Mouse (Mus musculus): ENCODE data around the gene Nectin1. TPM values are rescaled to one million over a fixed set of nuclear protein-coding genes. Genes with fewer than 3 reads are reported as not detected.
A peak's percentile ranks its signal among the peaks of the same experiment; 100 is the strongest.

Gene Nectin1
- polyA plus RNA-seq, 1 experiment from 2014 or later = 1.6 TPM

DNA sequence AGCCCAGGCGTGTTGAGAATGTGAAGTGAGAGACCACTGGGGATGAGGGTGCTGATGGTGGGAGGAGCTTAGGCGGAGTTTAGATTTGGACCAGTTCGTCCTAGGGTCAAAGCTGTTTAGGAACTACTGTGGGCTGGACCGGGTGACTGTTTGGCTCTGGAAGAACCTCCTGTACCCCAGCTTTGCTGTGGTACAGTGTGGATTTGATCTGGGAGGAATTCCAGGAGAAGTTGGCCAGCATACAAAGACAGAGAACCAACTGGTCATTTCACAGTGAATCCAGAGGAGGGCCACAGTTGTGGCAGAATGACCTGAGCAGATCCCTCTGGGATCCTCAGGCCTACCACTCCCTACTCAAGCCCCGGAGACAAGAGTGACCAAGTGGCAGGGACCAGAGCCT lies 38.6 kb downstream of the Nectin1 start:
- Histone ChIP-seq H3K9ac (no peak overlapping the region), H3K4me3 (replicated peaks) (no peak overlapping the region), H3K36me3 (replicated peaks) (no peaks in the 10 kb centered on the region), H3K4me1 (replicated peaks) (peaks cover 6% of the 10 kb centered on the region; the same call in 1 of the 2 replicates), H3K27ac (replicated peaks) (no peak overlapping the region), H3K4me2 (no peak overlapping the region), H3K9me3 (replicated peaks) (no peaks in the 10 kb centered on the region), H3K27me3 (no peaks in the 10 kb centered on the region)
- 53% methylated on average over 5 of the region's 5 CpGs for WGBS (ENCODE audit: insufficient replicate concordance)
- no peak for ATAC-seq (ENCODE audit: insufficient read depth)

DNA sequence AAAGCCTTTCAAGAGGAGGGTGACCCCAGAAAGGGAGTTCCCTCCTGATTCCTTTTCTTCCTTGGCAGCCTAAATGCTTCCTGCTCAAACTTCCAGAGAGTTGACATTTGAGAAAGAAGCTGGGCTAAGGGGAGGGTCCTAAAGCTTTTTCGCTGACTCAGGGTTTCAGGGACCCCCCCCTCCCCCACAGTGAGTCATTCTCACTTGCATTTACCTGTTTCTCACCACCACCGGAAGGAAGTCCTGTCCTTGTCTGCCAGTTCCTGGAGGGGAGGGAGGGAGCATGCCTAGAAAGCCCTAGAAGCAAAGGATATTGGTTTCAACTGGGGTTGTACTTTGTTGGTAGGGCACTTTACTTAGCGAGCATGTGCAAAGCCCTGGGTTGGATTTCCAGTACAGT lies 40.2 kb downstream of the Nectin1 start:
- ATAC-seq (ENCODE audit: insufficient read depth) = no peak
- no peak overlapping the region for H3K4me2 ChIP-seq
- H3K27ac ChIP-seq (replicated peaks) = no peak overlapping the region
- no peaks in the 10 kb centered on the region for H3K36me3 ChIP-seq (replicated peaks)
- H3K27me3 ChIP-seq = no peaks in the 10 kb centered on the region
- H3K9ac ChIP-seq = no peak overlapping the region
- H3K4me3 ChIP-seq (replicated peaks) = no peak overlapping the region
- 32% methylated on average over 3 of the region's 3 CpGs for WGBS (ENCODE audit: insufficient replicate concordance)
- no peaks in the 10 kb centered on the region for H3K4me1 ChIP-seq (replicated peaks)
- no peaks in the 10 kb centered on the region for H3K9me3 ChIP-seq (replicated peaks)

DNA sequence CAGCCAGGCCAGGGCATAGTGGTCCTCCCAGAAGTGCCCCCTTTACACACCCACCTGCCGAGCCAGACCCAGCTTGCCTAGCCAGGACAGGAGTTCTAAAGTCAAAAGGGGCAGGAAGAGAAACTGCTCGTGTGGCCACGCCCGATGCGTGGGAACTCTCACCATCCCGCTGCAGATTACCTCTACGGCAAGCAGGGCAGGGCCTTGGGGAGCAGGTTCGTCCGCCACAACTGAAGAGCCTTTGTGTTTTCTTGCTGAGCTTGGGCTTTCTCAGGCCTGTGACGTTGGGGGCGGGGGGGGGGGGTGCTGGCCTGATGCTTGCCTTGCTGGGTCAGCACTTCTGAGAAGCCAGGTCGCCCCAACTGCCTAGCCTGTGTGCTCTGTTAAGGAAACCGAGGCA lies 41.1 kb downstream of the Nectin1 start:
- no peak for ATAC-seq (ENCODE audit: insufficient read depth)
- no peaks in the 10 kb centered on the region for H3K27me3 ChIP-seq
- no peaks in the 10 kb centered on the region for H3K9me3 ChIP-seq (replicated peaks)
- WGBS (ENCODE audit: insufficient replicate concordance) = 56% methylated on average over 13 of the region's 13 CpGs
- H3K27ac ChIP-seq (replicated peaks) = no peak overlapping the region
- H3K4me1 ChIP-seq (replicated peaks) = no peaks in the 10 kb centered on the region
- no peaks in the 10 kb centered on the region for H3K36me3 ChIP-seq (replicated peaks)
- no peak overlapping the region for H3K9ac ChIP-seq
- H3K4me3 ChIP-seq (replicated peaks) = no peak overlapping the region
- H3K4me2 ChIP-seq = no peak overlapping the region

DNA sequence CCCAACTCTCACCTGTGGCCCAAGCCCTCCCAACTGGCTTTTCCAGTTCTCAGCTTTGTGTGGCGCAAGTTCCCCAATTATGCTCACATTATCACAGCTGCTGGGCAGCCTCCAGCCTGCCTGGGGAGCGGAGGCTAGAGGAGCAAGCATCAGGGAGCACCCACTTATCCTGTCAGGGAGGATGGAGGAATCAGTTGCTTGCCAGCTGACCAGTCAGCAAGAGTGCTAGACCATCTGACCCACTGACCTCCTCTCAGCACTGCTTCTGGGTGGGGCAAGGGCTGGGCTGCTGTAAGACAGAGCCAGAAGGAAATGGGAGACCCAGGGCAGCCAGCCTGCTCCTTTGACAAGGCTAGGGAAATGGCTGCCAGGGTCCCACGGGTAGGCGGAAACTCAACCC lies 43.8 kb downstream of the Nectin1 start:
- Histone ChIP-seq H3K27me3 (no peaks in the 10 kb centered on the region), H3K9me3 (replicated peaks) (no peaks in the 10 kb centered on the region), H3K4me1 (replicated peaks) (no peaks in the 10 kb centered on the region), H3K4me2 (no peak overlapping the region), H3K4me3 (replicated peaks) (no peak overlapping the region), H3K9ac (no peak overlapping the region), H3K27ac (replicated peaks) (no peak overlapping the region), H3K36me3 (replicated peaks) (no peaks in the 10 kb centered on the region)
- 48% methylated on average over 4 of the region's 4 CpGs for WGBS (ENCODE audit: insufficient replicate concordance)
- no peak for ATAC-seq (ENCODE audit: insufficient read depth)

DNA sequence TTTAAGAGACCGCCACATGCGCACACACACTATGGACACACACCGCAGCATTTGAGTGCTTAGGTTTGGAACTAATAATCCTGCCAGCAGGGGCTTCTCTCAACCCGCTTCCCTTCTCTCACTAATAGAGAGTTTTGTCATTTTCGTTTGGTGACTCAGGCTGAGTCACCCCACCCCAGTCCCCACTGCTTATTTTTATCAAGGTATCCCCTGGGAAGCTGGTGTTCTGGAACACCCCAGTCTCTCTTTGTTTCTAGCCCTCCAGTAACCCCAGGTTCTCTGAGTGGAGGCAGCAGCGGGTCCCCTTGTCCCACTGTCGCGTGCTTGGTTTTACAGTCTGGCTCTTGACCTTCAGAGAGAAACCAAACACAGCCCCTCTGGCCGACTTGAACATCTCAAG lies 48.9 kb downstream of the Nectin1 start:
- 0 out of 2 replicates have a peak, but pooled peaks cover 3% of the 10 kb centered on the region for H3K36me3 ChIP-seq (replicated peaks)
- no peaks in the 10 kb centered on the region for H3K9me3 ChIP-seq (replicated peaks)
- ATAC-seq (ENCODE audit: insufficient read depth) = no peak
- H3K27me3 ChIP-seq = no peaks in the 10 kb centered on the region
- H3K4me1 ChIP-seq (replicated peaks) = no peaks in the 10 kb centered on the region
- no peak overlapping the region for H3K4me3 ChIP-seq (replicated peaks)
- H3K9ac ChIP-seq = no peak overlapping the region
- no peak overlapping the region for H3K27ac ChIP-seq (replicated peaks)
- 76% methylated on average over 9 of the region's 9 CpGs for WGBS (ENCODE audit: insufficient replicate concordance)
- no peak overlapping the region for H3K4me2 ChIP-seq

DNA sequence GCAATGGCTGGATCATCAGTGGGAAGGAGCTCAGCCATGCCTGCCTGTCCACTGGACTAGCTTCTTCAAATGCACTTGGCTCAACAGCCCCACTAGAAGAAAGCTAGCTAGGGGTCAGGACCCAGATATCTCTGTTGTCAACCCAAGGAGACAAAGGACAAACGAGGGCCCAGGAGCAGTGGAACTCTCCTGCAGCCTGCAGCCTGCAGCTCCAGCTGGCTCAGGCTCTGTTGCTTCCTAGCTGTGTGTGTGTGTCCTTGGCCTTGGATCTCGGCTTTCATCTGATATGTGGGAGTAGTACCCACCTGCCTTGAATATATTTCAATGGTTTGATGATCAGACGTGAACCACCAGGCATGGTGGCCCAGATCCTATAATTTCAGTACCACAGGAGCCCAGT lies 49.6 kb downstream of the Nectin1 start:
- H3K4me3 ChIP-seq (replicated peaks) = no peak overlapping the region
- no peak for ATAC-seq (ENCODE audit: insufficient read depth)
- no peak overlapping the region for H3K4me2 ChIP-seq
- WGBS (ENCODE audit: insufficient replicate concordance) = 64% methylated on average over 3 of the region's 3 CpGs
- H3K4me1 ChIP-seq (replicated peaks) = no peaks in the 10 kb centered on the region
- no peak overlapping the region for H3K27ac ChIP-seq (replicated peaks)
- no peaks in the 10 kb centered on the region for H3K9me3 ChIP-seq (replicated peaks)
- H3K27me3 ChIP-seq = no peaks in the 10 kb centered on the region
- no peak overlapping the region for H3K9ac ChIP-seq
- 0 out of 2 replicates have a peak, but pooled peaks cover 3% of the 10 kb centered on the region for H3K36me3 ChIP-seq (replicated peaks)

DNA sequence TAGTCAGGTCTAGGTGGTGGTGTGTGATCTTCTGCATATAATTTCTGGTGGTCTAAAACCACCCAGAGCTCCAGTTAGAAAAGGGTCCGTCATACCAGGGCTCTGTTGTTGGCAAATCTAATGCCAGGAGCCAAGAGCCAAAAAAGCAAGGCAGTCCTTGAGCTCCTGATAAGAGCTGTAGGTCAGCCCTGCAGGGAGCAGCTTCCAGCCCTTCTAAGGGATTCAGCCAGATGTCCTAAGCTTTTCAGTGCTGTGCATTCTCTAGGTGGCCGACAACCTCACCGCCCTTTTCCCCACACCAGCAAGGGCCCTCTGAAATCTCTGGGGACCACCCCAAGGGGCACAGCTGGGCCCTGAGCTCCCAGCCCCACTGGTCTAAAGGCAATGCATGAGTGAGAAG lies 52.2 kb downstream of the Nectin1 start:
- H3K4me3 ChIP-seq (replicated peaks) = no peak overlapping the region
- ATAC-seq (ENCODE audit: insufficient read depth) = no peak
- H3K4me2 ChIP-seq = no peak overlapping the region

DNA sequence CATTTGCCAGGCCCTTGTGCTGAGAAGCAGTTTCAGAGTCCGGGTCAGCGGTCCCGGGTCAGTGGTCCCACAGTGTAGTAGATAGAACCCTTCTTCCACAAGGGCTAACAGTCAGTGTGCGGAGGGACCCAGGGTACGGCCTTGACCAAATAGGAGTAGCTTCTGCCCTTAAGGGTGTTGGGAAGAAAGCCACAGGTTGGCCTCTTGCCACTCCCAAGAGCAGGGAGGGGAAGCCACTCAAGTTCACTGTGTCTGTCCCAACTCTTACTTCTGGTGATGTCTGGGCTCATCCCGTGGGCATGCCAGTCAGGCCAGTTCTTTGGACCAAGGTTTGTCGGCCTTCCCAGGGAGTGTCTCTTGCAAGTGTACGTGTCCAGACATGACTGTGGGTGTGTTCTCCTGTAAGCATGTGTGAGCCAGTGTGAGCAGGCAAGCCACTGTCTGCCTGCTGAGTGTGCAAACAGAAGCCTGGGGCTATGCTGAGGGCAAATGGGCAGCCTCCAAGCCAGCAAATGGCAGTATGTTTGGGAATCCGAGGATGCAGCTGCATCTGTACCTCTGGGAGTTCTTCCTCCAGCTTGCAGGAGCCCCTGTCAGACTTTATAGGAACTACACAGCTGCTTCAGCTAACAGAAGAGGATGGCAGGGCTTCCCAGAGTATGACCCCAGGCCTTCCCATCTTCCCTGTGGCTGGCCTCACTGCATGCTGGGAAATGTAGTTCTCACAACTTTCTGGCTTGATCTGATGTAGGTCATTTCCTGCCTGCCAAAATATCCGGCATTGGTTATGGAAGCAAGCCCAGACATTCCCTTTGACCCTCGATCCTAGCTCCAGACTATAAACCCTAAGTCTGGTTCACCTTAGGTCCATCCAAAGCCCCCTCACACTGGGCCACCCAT lies 53.3 kb downstream of the Nectin1 start:
- no peak overlapping the region for H3K4me2 ChIP-seq
- H3K36me3 ChIP-seq (replicated peaks) = 0 out of 2 replicates have a peak, but pooled peaks cover 3% of the 10 kb centered on the region
- no peak for ATAC-seq (ENCODE audit: insufficient read depth)
- H3K27me3 ChIP-seq = no peaks in the 10 kb centered on the region
- H3K9me3 ChIP-seq (replicated peaks) = no peaks in the 10 kb centered on the region
- no peaks in the 10 kb centered on the region for H3K4me1 ChIP-seq (replicated peaks)
- 68% methylated on average over 11 of the region's 11 CpGs for WGBS (ENCODE audit: insufficient replicate concordance)
- no peak overlapping the region for H3K4me3 ChIP-seq (replicated peaks)
- H3K9ac ChIP-seq = no peak overlapping the region
- no peak overlapping the region for H3K27ac ChIP-seq (replicated peaks)

More for the DNA sequence above, 52.2 kb downstream of the Nectin1 start:
- no peak overlapping the region for H3K9ac ChIP-seq
- 76% methylated on average over 3 of the region's 3 CpGs for WGBS (ENCODE audit: insufficient replicate concordance)
- 0 out of 2 replicates have a peak, but pooled peaks cover 3% of the 10 kb centered on the region for H3K36me3 ChIP-seq (replicated peaks)
- H3K27me3 ChIP-seq = no peaks in the 10 kb centered on the region
- no peaks in the 10 kb centered on the region for H3K4me1 ChIP-seq (replicated peaks)
- no peak overlapping the region for H3K27ac ChIP-seq (replicated peaks)
- no peaks in the 10 kb centered on the region for H3K9me3 ChIP-seq (replicated peaks)

DNA sequence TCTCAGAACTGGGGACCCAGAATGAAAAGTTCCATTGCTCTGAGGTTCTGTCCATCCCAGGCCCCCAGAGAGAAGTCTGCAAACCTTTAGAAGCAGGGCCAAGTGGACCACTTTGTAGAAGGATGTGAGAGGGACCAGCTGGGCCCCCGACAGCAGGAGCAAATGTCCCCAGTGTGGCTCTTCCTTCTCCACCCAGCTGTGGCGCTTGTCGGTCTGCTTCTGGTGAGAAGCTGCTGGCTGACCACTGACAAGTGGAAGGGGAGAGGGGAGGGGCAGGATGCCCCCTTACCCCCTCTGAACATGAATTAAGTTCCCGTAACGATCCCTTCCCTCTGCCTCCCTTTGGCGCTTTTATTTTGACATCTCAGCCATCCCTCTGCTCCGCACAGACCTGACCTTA lies 54.0 kb downstream of the Nectin1 start:
- no peak for ATAC-seq (ENCODE audit: insufficient read depth)
- no peaks in the 10 kb centered on the region for H3K27me3 ChIP-seq
- no peak overlapping the region for H3K27ac ChIP-seq (replicated peaks)
- 0 out of 2 replicates have a peak, but pooled peaks cover 3% of the 10 kb centered on the region for H3K36me3 ChIP-seq (replicated peaks)
- 58% methylated on average over 7 of the region's 7 CpGs for WGBS (ENCODE audit: insufficient replicate concordance)
- no peak overlapping the region for H3K9ac ChIP-seq
- no peaks in the 10 kb centered on the region for H3K4me1 ChIP-seq (replicated peaks)
- no peak overlapping the region for H3K4me3 ChIP-seq (replicated peaks)
- no peak overlapping the region for H3K4me2 ChIP-seq
- no peaks in the 10 kb centered on the region for H3K9me3 ChIP-seq (replicated peaks)

DNA sequence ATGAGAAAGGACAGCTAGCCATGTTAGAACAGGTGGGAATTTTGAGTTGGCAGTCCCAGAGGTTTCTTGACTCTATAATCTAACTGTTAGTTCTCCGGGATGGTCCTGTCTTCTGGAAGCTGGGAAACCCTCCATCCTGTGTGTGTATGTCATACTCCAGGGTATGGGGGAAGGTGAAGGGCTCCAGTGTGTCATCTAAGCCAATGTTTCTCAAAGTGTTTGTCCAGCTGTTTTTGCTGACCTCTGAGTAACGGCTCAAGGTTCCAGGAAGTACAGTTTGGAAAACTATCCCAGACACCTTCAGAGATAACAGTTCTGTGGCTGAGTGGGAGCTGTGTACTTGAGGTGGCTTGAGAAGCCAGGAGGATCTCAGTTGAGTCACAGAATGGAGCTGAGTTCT lies 56.7 kb downstream of the Nectin1 start:
- no peak for ATAC-seq (ENCODE audit: insufficient read depth)
- no peaks in the 10 kb centered on the region for H3K9me3 ChIP-seq (replicated peaks)
- 70% methylated on average over 2 of the region's 2 CpGs for WGBS (ENCODE audit: insufficient replicate concordance)
- no peak overlapping the region for H3K4me3 ChIP-seq (replicated peaks)
- no peaks in the 10 kb centered on the region for H3K27me3 ChIP-seq
- H3K4me2 ChIP-seq = no peak overlapping the region
- H3K27ac ChIP-seq (replicated peaks) = no peak overlapping the region
- no peaks in the 10 kb centered on the region for H3K4me1 ChIP-seq (replicated peaks)
- no peaks in the 10 kb centered on the region for H3K36me3 ChIP-seq (replicated peaks)
- no peak overlapping the region for H3K9ac ChIP-seq

DNA sequence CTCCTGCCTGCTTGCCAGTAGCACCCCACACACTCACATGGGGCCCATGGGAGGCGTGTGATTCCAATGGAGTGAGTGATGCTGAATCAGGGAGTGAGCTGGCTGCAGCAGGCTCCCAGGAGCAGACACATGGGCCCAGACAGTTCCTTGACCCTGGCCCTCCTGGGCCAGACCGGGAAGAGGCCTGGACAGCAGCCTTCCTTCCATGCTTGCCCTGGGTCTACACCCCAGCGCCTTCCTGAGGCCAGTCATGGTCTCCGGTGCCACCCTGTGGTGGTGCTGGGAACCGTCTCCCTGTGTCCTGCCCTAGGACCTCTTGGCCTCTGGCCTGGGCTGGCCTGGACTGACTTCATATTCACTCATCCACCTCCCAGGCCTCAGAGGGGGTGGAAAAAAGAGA lies 58.1 kb downstream of the Nectin1 start:
- no peaks in the 10 kb centered on the region for H3K36me3 ChIP-seq (replicated peaks)
- no peak overlapping the region for H3K9ac ChIP-seq
- no peaks in the 10 kb centered on the region for H3K4me1 ChIP-seq (replicated peaks)
- ATAC-seq (ENCODE audit: insufficient read depth) = peak; percentile 51
- WGBS (ENCODE audit: insufficient replicate concordance) = 35% methylated on average over 5 of the region's 5 CpGs
- H3K9me3 ChIP-seq (replicated peaks) = no peaks in the 10 kb centered on the region
- no peak overlapping the region for H3K4me2 ChIP-seq
- no peaks in the 10 kb centered on the region for H3K27me3 ChIP-seq
- no peak overlapping the region for H3K27ac ChIP-seq (replicated peaks)
- no peak overlapping the region for H3K4me3 ChIP-seq (replicated peaks)
